Mouse (Mus musculus) forebrain, embryonic 14.5 days (tissue): ENCODE results near the gene Mtr. TPM values are rescaled to one million over a fixed set of nuclear protein-coding genes. Genes with fewer than 3 reads are reported as not detected.
A peak's percentile ranks its signal among the peaks of the same experiment; 100 is the strongest.

Experiments used
- ATAC-seq: fragments of 200-750 bp; cut with Nextera tagmentation; 2 replicates; pipeline ENCODE4 v1.8.0; 2017; ENCODE audit warnings: mild to moderate bottlenecking, moderate library complexity
- DNase-seq: peaks from one replicate; pipeline ENCODE4 v3.0.0-alpha.2; 2015; ENCODE audit warnings: low spot score
- H3K27ac ChIP-seq: fragments of 300-500 bp; sonication (generic); 2 replicates; pipeline ENCODE4 v1.5.1; 2014; ENCODE audit warnings: low read depth, mild to moderate bottlenecking, control low read depth, low read length, moderate library complexity
- H3K27me3 ChIP-seq: fragments of 300-500 bp; sonication (generic); replicated peaks from 2 replicates; pipeline ENCODE4 v1.6.1; 2014; ENCODE audit warnings: low read length, control low read depth, mixed read lengths; ENCODE audit not compliant: control insufficient read depth, insufficient read depth
- H3K36me3 ChIP-seq: fragments of 300-500 bp; sonication (generic); 2 replicates; pipeline ENCODE4 v1.6.1; 2014; ENCODE audit warnings: low read length, control low read depth; ENCODE audit not compliant: control insufficient read depth, insufficient read depth
- H3K4me1 ChIP-seq: fragments of 300-500 bp; sonication (generic); 2 replicates; pipeline ENCODE4 v1.6.1; 2014; ENCODE audit warnings: antibody characterized with exemption, low read length, control low read depth; ENCODE audit not compliant: control insufficient read depth, insufficient read depth
- H3K4me2 ChIP-seq: fragments of 300-500 bp; sonication (generic); 2 replicates; pipeline ENCODE4 v1.6.1; 2014; ENCODE audit warnings: mild to moderate bottlenecking, control low read depth, low read length
- H3K4me3 ChIP-seq: fragments of 300-500 bp; sonication (generic); 2 replicates; pipeline ENCODE4 v1.5.1; 2014; ENCODE audit warnings: low read depth, low read length, control low read depth
- H3K9ac ChIP-seq: fragments of 300-500 bp; sonication (generic); 2 replicates; pipeline ENCODE4 v1.6.1; 2014; ENCODE audit warnings: mild to moderate bottlenecking, low read length, control low read depth, moderate library complexity
- H3K9me3 ChIP-seq: fragments of 300-500 bp; sonication (generic); replicated peaks from 2 replicates; pipeline ENCODE4 v1.6.1; 2016; ENCODE audit warnings: low read length, control low read depth, mixed read lengths; ENCODE audit not compliant: control insufficient read depth
- WGBS: fragments of 180-500 bp; shearing (Covaris S2); extraction: QIAGEN DNeasy Blood & Tissue Kit; methylation state at CpG from one replicate; pipeline ENCODE4 v1.1.7; 2014; 5-methylcytosine and 5-hydroxymethylcytosine counted together
- polyA plus RNA-seq: library from polyadenylated mRNA; unstranded; fragments of >200 nt; fragmentation: Nextera tagmentation; extraction: Ambion mirVana; gene quantifications from 2 replicates; pipeline ENCODE4 v1.2.1, GENCODE M21; 2014

Gene Mtr
- polyA plus RNA-seq, 1 experiment from 2014 or later: 7.4 TPM

DNA sequence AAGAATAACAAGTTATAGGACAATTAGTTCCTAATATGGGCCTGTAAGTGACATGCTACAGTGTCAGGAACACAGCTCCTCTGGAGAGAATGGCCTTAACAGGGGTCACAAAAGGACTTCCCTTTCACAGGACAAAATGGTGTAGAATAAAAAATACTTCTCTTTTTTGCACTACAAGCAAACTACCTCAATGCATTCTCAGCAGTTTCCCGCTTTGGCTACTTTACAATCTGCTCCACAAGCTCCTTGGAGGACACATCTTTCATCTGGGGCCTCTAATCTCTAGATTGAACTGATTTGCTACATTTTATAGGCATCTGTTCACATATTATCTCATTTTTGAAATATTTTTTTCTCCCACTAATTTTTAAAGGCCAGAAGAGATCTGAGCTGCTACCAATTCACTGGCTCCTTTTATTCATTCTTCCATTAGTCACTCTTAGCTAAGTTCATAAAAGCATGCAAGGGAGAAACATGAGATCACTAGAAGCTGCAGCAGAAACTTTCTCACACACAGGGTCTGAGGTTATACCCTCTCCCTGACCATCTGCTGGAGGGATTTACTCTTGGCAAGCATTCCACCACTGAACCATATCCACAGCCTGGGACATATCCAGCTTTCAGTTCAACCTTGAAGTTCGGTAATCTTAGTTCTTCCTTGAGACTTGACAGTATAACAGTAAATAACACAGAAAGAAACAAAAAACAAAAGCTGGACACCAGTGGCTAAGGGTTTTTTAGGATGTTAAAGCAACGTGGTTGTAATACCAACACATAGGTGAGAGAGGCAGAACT is 1.8 kb downstream of the Mtr start:
- no peak for ATAC-seq
- no peak for DNase-seq
- WGBS: 68% methylated on average over 3 of the region's 3 CpGs
- Histone ChIP-seq H3K9me3 (no peaks in the 10 kb centered on the region), H3K27ac (no peak overlapping the region), H3K27me3 (no peaks in the 10 kb centered on the region), H3K36me3 (0 out of 2 replicates have a peak, but pooled peaks cover 4% of the 10 kb centered on the region), H3K4me2 (peak overlapping the region; percentile 74), H3K4me1 (peaks cover 9% of the 10 kb centered on the region), H3K4me3 (peak overlapping the region; percentile 71; the same call in 1 of the 2 replicates), H3K9ac (peak overlapping the region; percentile 78; the same call in 1 of the 2 replicates)

DNA sequence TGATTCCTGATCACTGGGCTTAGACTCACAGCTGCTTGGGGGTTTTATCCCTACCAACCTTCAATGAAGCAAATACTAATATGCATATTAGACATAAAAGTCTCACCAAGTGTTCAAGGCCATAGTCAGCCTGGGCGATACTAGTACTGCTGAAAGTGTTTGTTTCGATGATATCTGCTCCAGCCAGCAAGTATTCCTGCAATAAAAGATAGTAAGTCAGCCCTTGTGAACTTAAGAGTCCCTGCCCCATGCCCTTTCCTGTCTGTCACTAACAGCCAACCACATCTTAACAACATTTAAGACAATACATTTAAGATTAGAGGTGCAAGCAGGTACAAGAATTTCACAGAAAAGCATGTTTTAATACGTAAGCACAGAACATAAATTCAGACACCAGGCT is 7.4 kb downstream of the Mtr start:
- no peak overlapping the region for H3K9ac ChIP-seq
- ATAC-seq: no peak
- H3K27me3 ChIP-seq: no peaks in the 10 kb centered on the region
- H3K36me3 ChIP-seq: peaks cover 40% of the 10 kb centered on the region
- no peaks in the 10 kb centered on the region for H3K9me3 ChIP-seq
- no peak overlapping the region for H3K4me2 ChIP-seq
- H3K4me3 ChIP-seq: no peak overlapping the region
- DNase-seq: no peak
- H3K4me1 ChIP-seq: no peaks in the 10 kb centered on the region
- no peak overlapping the region for H3K27ac ChIP-seq
- WGBS: 95% methylated on average over 3 of the region's 3 CpGs

DNA sequence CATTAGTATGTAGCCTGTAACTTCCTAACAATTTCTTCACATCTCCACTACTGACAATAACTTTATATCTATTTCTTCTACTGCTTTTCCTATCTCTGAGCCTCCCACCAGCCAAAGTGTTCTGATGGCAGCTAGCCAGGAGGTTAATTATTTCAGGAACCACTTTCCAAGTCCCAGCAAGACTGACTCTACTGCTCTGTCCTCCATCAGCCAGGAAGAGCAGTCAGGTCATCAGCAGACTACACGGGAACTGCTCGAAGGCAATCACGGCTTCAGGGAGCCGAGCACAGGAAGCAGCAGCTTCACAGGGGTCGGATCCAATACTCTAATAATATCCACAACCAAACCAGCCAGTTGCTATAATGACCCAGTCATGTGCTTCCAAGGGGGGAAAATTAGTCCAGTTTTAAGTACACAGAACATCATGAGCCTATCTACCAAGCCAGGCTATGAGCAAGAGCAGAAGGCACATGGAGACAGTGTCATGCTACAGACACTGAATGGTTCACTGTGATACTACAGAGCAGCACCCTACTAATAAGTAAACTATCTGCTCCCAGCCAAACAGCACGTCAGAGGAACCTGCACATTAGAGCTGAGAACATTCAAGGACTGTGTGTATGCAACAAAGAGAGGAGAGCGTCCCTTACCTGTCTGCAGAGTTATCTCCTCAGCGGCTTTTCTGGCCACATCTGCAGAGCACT is 8.6 kb downstream of the Mtr start:
- no peaks in the 10 kb centered on the region for H3K27me3 ChIP-seq
- H3K4me3 ChIP-seq: no peak overlapping the region
- H3K4me2 ChIP-seq: no peak overlapping the region
- no peak overlapping the region for H3K27ac ChIP-seq
- 93% methylated on average over 8 of the region's 8 CpGs for WGBS
- H3K9ac ChIP-seq: no peak overlapping the region
- H3K4me1 ChIP-seq: no peaks in the 10 kb centered on the region
- DNase-seq (no peak), ATAC-seq (no peak)
- H3K36me3 ChIP-seq: peaks cover 44% of the 10 kb centered on the region
- H3K9me3 ChIP-seq: no peaks in the 10 kb centered on the region

DNA sequence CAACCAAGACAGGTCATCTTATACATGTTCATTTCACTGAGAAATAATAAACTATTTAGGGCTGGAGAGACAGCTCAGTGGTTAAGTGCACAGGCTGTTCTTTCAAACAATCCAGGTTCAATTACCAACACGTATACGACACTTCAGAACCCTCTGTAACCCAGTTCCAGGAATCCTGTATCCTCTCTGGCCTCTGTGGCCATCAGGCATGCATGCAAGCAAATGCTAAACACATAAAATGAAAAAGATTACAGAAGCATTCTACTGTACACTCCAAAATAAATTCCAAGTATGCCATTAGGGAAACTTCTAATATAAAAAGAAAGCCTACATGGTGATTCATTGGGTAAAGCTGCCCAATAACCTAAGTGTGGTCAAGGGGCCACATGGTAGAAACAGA is 12.0 kb downstream of the Mtr start:
- no peak overlapping the region for H3K9ac ChIP-seq
- H3K27ac ChIP-seq: no peak overlapping the region
- ATAC-seq (no peak), DNase-seq (no peak)
- 94% methylated on average over 2 of the region's 2 CpGs for WGBS
- H3K4me1 ChIP-seq: no peaks in the 10 kb centered on the region
- no peaks in the 10 kb centered on the region for H3K27me3 ChIP-seq
- no peak overlapping the region for H3K4me2 ChIP-seq
- H3K9me3 ChIP-seq: no peaks in the 10 kb centered on the region
- H3K36me3 ChIP-seq: peaks cover 68% of the 10 kb centered on the region
- no peak overlapping the region for H3K4me3 ChIP-seq

- Histone ChIP-seq H3K9ac (no peak overlapping the region), H3K4me3 (no peak overlapping the region), H3K27ac (no peak overlapping the region), H3K36me3 (peaks cover 51% of the 10 kb centered on the region), H3K4me2 (no peak overlapping the region), H3K27me3 (no peaks in the 10 kb centered on the region), H3K9me3 (no peaks in the 10 kb centered on the region), H3K4me1 (no peaks in the 10 kb centered on the region)
- DNase-seq (no peak), ATAC-seq (no peak)
- 80% methylated on average over 4 of the region's 4 CpGs for WGBS
Observed at GRCm38 (mm10) chr13:12243991-12244390, 13.9 kb downstream of the Mtr start.

- Histone ChIP-seq H3K27me3 (no peaks in the 10 kb centered on the region), H3K4me3 (no peak overlapping the region), H3K4me1 (no peaks in the 10 kb centered on the region), H3K36me3 (peaks cover 51% of the 10 kb centered on the region), H3K9ac (no peak overlapping the region), H3K9me3 (no peaks in the 10 kb centered on the region), H3K27ac (no peak overlapping the region), H3K4me2 (no peak overlapping the region)
- ATAC-seq (no peak), DNase-seq (no peak)
- 94% methylated on average over 4 of the region's 4 CpGs for WGBS
Observed at GRCm38 (mm10) chr13:12232141-12232540, 25.8 kb downstream of the Mtr start.

DNA sequence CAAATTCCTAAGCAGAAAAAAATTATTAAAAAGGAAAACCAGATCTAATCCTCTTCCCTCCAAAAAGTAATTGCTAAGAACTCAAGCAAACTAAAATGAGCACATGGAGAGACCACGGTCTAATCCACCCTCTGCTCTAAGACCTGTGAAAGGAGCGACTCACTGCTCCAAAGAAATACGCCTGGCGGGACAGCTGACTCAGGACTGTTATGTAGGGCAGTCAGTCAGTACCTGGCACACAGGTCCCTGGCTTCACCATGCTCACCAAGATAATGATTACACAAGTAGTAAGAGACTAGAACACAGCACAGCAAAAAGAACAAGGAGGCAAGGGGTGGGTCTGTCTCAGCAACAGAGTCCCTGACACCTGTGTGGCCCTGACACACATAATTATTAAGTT is 29.7 kb downstream of the Mtr start:
- ATAC-seq: no peak
- DNase-seq: no peak
- H3K9ac ChIP-seq: no peak overlapping the region

DNA sequence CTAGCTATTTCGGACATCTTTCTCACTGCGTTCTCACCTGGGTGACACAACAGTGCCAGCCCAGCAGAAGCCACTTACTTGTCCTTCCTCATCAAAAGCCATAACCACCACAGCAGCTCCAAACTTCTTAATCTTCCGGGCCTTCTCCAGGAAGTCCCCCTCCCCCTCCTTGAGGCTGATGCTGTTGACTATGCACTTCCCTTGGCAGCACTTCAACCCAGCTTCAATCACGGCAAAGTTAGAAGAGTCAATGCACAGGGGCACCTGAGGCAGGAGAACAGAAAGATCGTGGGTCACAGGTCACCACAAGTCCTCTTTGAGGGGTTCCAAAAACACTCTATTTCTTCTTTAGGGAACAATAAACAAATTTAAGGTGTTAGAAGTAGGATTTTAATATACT is 30.3 kb downstream of the Mtr start:
- Histone ChIP-seq H3K4me2 (no peak overlapping the region), H3K9me3 (no peaks in the 10 kb centered on the region), H3K27me3 (no peaks in the 10 kb centered on the region), H3K9ac (no peak overlapping the region), H3K4me3 (no peak overlapping the region), H3K36me3 (peaks cover 57% of the 10 kb centered on the region), H3K4me1 (no peaks in the 10 kb centered on the region), H3K27ac (no peak overlapping the region)
- DNase-seq (no peak), ATAC-seq (no peak)
- WGBS: 88% methylated on average over 5 of the region's 5 CpGs

More for the DNA sequence above, 29.7 kb downstream of the Mtr start:
- Histone ChIP-seq H3K4me3 (no peak overlapping the region), H3K4me2 (no peak overlapping the region), H3K36me3 (peaks cover 60% of the 10 kb centered on the region), H3K27me3 (no peaks in the 10 kb centered on the region), H3K27ac (no peak overlapping the region), H3K4me1 (no peaks in the 10 kb centered on the region), H3K9me3 (no peaks in the 10 kb centered on the region)
- WGBS: 89% methylated on average over 4 of the region's 4 CpGs

DNA sequence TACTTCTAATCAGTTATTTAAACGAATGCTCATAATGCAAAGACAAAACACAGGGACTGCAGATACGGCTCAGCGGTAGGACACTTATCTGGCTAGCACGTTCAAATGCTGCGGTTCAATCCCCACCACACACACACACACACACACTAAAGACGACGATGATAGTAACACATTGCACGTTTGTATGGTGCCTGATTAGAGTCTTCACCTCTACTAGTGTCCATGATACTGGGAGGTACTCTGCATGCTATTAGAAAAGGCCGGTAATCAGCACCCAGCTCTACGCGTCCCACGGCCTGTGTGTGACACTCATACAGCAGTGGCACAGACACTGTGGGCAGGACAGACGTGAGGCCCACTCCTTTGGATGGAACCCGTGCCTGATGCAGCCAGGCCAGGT is 39.3 kb downstream of the Mtr start:
- Histone ChIP-seq H3K4me1 (no peaks in the 10 kb centered on the region), H3K36me3 (peaks cover 49% of the 10 kb centered on the region), H3K9me3 (no peaks in the 10 kb centered on the region), H3K4me3 (no peak overlapping the region), H3K27me3 (no peaks in the 10 kb centered on the region), H3K27ac (no peak overlapping the region), H3K4me2 (no peak overlapping the region), H3K9ac (no peak overlapping the region)
- WGBS: 95% methylated on average over 14 of the region's 14 CpGs
- DNase-seq (no peak), ATAC-seq (no peak)
